Mouse (Mus musculus): ENCODE measurements around the gene Gm6993. TPM values are rescaled to one million over a fixed set of nuclear protein-coding genes. Genes with fewer than 3 reads are reported as not detected.

The Gm6993 gene
- polyA plus RNA-seq (2014; fragmentation: Illumina TruSeq; extraction: RNeasy Lipid Tissue Mini Kit (QIAGEN cat#74804); ENCODE audit: insufficient read depth, low read depth, low replicate concordance): not detected

GRCm38 (mm10) chr12:31240470-31240869 lies at the start of gene Gm6993:
Gm6993 (plus strand) TSS chr12:31240770.

DNA sequence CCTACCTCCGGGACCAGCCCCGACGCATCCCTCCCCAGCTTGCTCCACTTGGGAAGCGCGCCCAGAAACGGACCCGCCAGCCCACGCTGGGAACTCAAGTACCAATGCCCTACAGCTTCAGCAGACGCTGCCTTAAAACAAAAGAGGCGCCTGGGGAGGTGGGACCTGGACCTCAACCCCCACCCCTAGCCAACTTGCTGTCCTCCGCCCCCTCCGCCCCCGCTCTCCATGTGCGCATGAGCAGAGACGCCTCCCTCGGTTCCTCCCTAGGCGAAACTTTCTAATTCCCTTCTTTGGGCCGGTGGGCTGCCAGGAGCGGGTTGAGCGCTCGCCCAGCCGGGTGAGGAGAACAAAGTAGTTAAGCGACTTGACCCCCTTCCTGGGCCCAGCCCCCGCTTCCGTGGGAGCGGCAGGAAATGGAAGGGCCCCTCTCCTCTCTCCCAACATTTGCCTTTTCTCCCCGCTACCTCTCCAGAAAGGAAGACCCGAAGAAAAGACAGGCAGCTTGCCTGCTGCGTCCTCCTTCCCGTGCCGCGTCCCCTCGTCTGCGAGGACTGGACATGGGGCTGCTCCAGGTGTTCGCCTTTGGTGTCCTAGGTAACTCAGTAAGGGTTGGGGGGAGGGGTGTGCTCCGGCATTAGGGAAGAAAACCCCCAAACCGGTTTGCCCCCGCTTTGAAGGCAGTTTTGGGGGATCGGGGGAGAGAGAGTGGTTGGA lies 24.6 kb downstream of the Gm6993 start, which contains the start of gene Lamb1:
Lamb1 (plus strand) TSS at position 230 of the 717 bp plus-strand sequence.

Other genes with a start within 250 kb of the Gm6993 start
- 1.6 TPM for gene Fam110c, start 166.9 kb upstream of the Gm6993 start, polyA plus RNA-seq (2014; fragmentation: Illumina TruSeq; extraction: RNeasy Lipid Tissue Mini Kit (QIAGEN cat#74804); ENCODE audit: insufficient read depth, low read depth, low replicate concordance)
- 28.6 TPM for gene Lamb1, start 24.5 kb downstream of the Gm6993 start, polyA plus RNA-seq (2014; fragmentation: Illumina TruSeq; extraction: RNeasy Lipid Tissue Mini Kit (QIAGEN cat#74804); ENCODE audit: insufficient read depth, low read depth, low replicate concordance)
- 47.5 TPM for gene Dld, start 110.7 kb downstream of the Gm6993 start, polyA plus RNA-seq (2014; fragmentation: Illumina TruSeq; extraction: RNeasy Lipid Tissue Mini Kit (QIAGEN cat#74804); ENCODE audit: insufficient read depth, low read depth, low replicate concordance)
- 0.11 TPM for gene Slc26a3, start 150.1 kb downstream of the Gm6993 start, polyA plus RNA-seq (2014; fragmentation: Illumina TruSeq; extraction: RNeasy Lipid Tissue Mini Kit (QIAGEN cat#74804); ENCODE audit: insufficient read depth, low read depth, low replicate concordance)